Mouse (Mus musculus) T-helper 1 cell (primary cell): Measurements from ENCODE around the gene Cdiptos.

ENCODE experiments used
- in situ Hi-C: fragments of 300-600 bp; cut with MboI, MseI; formaldehyde crosslinking; loops from one replicate; pipeline ENCODE4 v1.15.1; 2025; ENCODE audit warnings: high pct_unique_total_duplicates

Gene Cdiptos

GRCm38 (mm10) chr7:126976878-126977459, 1.1 kb upstream of the Cdiptos start:
- in situ Hi-C loops = no loop called here

GRCm38 (mm10) chr7:126975893-126975949, 177 bp downstream of the Cdiptos start, which contains the start of gene Cdipt:
TSS of gene Cdipt (plus strand) at chr7:126975914.
- in situ Hi-C loops = no loop called here

- in situ Hi-C loops = no loop called here
Measured at GRCm38 (mm10) chr7:126975493-126975892, 405 bp downstream of the Cdiptos start.

GRCm38 (mm10) chr7:126967361-126967760, 8.5 kb downstream of the Cdiptos start:
- in situ Hi-C loops = loop anchor here (25.0 kb wide), 1 partner anchor 130 kb away; the partner anchor contains the start of genes 4930451I11Rik and Doc2a

GRCm38 (mm10) chr7:126965568-126965967, 10.3 kb downstream of the Cdiptos start:
- in situ Hi-C loops = loop anchor here (25.0 kb wide), 1 partner anchor 128 kb away; the partner anchor contains the start of genes 4930451I11Rik and Doc2a

- in situ Hi-C loops = loop anchor here (25.0 kb wide), 1 partner anchor 126 kb away; the partner anchor contains the start of genes 4930451I11Rik and Doc2a
Measured at GRCm38 (mm10) chr7:126963548-126964286, 12.2 kb downstream of the Cdiptos start.

- in situ Hi-C loops = loop anchor here (25.0 kb wide), 1 partner anchor 125 kb away; the partner anchor contains the start of genes 4930451I11Rik and Doc2a
Measured at GRCm38 (mm10) chr7:126961965-126962364, 13.9 kb downstream of the Cdiptos start.

- in situ Hi-C loops = loop anchor here (25.0 kb wide), 1 partner anchor 124 kb away; the partner anchor contains the start of genes 4930451I11Rik and Doc2a
Measured at GRCm38 (mm10) chr7:126961095-126961494, 14.8 kb downstream of the Cdiptos start.

GRCm38 (mm10) chr7:126959780-126960179, 16.1 kb downstream of the Cdiptos start:
- in situ Hi-C loops = loop anchor here (25.0 kb wide), 1 partner anchor 122 kb away; the partner anchor contains the start of genes 4930451I11Rik and Doc2a

- in situ Hi-C loops = loop anchor here (25.0 kb wide), 1 partner anchor 118 kb away; the partner anchor contains the start of genes 4930451I11Rik and Doc2a
Measured at GRCm38 (mm10) chr7:126955125-126955524, 20.8 kb downstream of the Cdiptos start.

GRCm38 (mm10) chr7:126952646-126953045, 23.3 kb downstream of the Cdiptos start:
- in situ Hi-C loops = loop anchor here (25.0 kb wide), 1 partner anchor 115 kb away; the partner anchor contains the start of genes 4930451I11Rik and Doc2a

GRCm38 (mm10) chr7:126951741-126952140, 24.2 kb downstream of the Cdiptos start:
- in situ Hi-C loops = loop anchor here (25.0 kb wide), 1 partner anchor 114 kb away; the partner anchor contains the start of genes 4930451I11Rik and Doc2a

GRCm38 (mm10) chr7:126950647-126951615, 25.0 kb downstream of the Cdiptos start:
- in situ Hi-C loops = loop anchor here (25.0 kb wide), 1 partner anchor 114 kb away; the partner anchor contains the start of genes 4930451I11Rik and Doc2a

GRCm38 (mm10) chr7:126949793-126950646, 25.9 kb downstream of the Cdiptos start, which contains the start of gene Sez6l2:
TSS of gene Sez6l2 (plus strand) at chr7:126950563.
- in situ Hi-C loops = loop anchor here (25.0 kb wide), 1 partner anchor 113 kb away; the partner anchor contains the start of genes 4930451I11Rik and Doc2a

- in situ Hi-C loops = no loop called here
Measured at GRCm38 (mm10) chr7:126949403-126949792, 26.5 kb downstream of the Cdiptos start, which contains the start of gene Asphd1. TSS of gene Asphd1 (minus strand) at chr7:126949582.

GRCm38 (mm10) chr7:126948626-126949025, 27.3 kb downstream of the Cdiptos start:
- in situ Hi-C loops = no loop called here

- in situ Hi-C loops = no loop called here
Measured at GRCm38 (mm10) chr7:126946530-126946929, 29.4 kb downstream of the Cdiptos start.

GRCm38 (mm10) chr7:126941801-126942200, 34.1 kb downstream of the Cdiptos start:
- in situ Hi-C loops = no loop called here

- in situ Hi-C loops = no loop called here
Measured at GRCm38 (mm10) chr7:126941171-126941570, 34.7 kb downstream of the Cdiptos start.

GRCm38 (mm10) chr7:126932652-126933051, 43.2 kb downstream of the Cdiptos start:
- in situ Hi-C loops = no loop called here
